Mouse (Mus musculus) neural tube, embryonic 11.5 days (tissue): Measurements from ENCODE around the gene Ppie. TPM values are rescaled to one million over a fixed set of nuclear protein-coding genes. Genes with fewer than 3 reads are reported as not detected.

ENCODE experiments used
- ATAC-seq: fragments of 200-750 bp; cut with Nextera tagmentation; 2 replicates; pipeline ENCODE4 v1.8.0; 2017; ENCODE audit warnings: moderate number of reproducible peaks, mild to moderate bottlenecking, moderate TSS enrichment, moderate library complexity; ENCODE audit not compliant: insufficient read depth, low FRiP score, low TSS enrichment
- DNase-seq: peaks from one replicate; pipeline ENCODE4 v3.0.0-alpha.2; 2015; ENCODE audit warnings: low spot score
- H3K27ac ChIP-seq: fragments of 300-500 bp; sonication (generic); 2 replicates; pipeline ENCODE4 v1.5.1; 2014; ENCODE audit warnings: low read depth, mild to moderate bottlenecking, low read length
- H3K27me3 ChIP-seq: fragments of 300-500 bp; sonication (generic); 2 replicates; pipeline ENCODE4 v1.6.1; 2014; ENCODE audit warnings: mild to moderate bottlenecking, low read length, mixed read lengths; ENCODE audit not compliant: control insufficient read depth, insufficient read depth
- H3K36me3 ChIP-seq: fragments of 300-500 bp; sonication (generic); 2 replicates; pipeline ENCODE4 v1.6.1; 2014; ENCODE audit warnings: mild to moderate bottlenecking, low read length, moderate library complexity, mixed read lengths; ENCODE audit not compliant: control insufficient read depth, insufficient read depth
- H3K4me1 ChIP-seq: fragments of 300-500 bp; sonication (generic); 2 replicates; pipeline ENCODE4 v1.6.1; 2014; ENCODE audit warnings: low read length, mixed read lengths; ENCODE audit not compliant: control insufficient read depth, insufficient read depth
- H3K4me2 ChIP-seq: fragments of 300-500 bp; sonication (generic); 2 replicates; pipeline ENCODE4 v1.6.1; 2014; ENCODE audit warnings: low read depth, mild to moderate bottlenecking, moderate library complexity
- H3K4me3 ChIP-seq: fragments of 300-500 bp; sonication (generic); 2 replicates; pipeline ENCODE4 v1.5.1; 2014; ENCODE audit warnings: low read depth, low read length
- H3K9ac ChIP-seq: fragments of 300-500 bp; sonication (generic); 2 replicates; pipeline ENCODE4 v1.6.1; 2014; ENCODE audit warnings: mild to moderate bottlenecking, low read length
- H3K9me3 ChIP-seq: fragments of 300-500 bp; sonication (generic); 2 replicates; pipeline ENCODE4 v1.6.1; 2016; ENCODE audit warnings: low read length; ENCODE audit not compliant: control insufficient read depth
- WGBS: fragments of 180-500 bp; shearing (Covaris S2); extraction: QIAGEN DNeasy Blood & Tissue Kit; methylation state at CpG from one replicate; pipeline ENCODE4 v1.1.7; 2014; 5-methylcytosine and 5-hydroxymethylcytosine counted together
- polyA plus RNA-seq: library from polyadenylated mRNA; unstranded; fragments of >200 nt; fragmentation: Nextera tagmentation; extraction: Ambion mirVana; gene quantifications from 2 replicates; pipeline ENCODE4 v1.2.1, GENCODE M21; 2014

The Ppie gene
- polyA plus RNA-seq, 1 experiment from 2014 or later, result 103 TPM

DNA sequence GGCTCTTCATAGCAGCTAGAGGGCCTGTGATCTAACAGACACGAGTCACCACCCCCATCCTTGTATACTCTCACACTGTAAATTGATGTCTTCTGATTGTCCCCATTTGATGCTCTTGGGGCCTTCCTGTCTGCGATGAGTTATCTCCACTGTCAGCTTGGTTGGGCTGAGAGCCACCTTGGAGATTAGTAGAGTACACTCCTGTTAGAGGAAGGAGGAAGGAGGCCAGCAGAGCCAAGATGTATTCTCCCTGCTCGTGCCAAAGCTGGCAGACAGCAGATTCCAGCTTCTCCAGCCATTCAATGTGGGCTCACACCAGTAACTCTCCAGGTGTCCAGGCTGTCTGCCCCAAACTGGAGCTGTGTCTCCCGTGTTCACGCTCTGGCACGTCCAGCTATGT is 20.8 kb upstream of the Ppie start:
- ATAC-seq, result no peak
- 81% methylated on average over 6 of the region's 6 CpGs for WGBS

DNA sequence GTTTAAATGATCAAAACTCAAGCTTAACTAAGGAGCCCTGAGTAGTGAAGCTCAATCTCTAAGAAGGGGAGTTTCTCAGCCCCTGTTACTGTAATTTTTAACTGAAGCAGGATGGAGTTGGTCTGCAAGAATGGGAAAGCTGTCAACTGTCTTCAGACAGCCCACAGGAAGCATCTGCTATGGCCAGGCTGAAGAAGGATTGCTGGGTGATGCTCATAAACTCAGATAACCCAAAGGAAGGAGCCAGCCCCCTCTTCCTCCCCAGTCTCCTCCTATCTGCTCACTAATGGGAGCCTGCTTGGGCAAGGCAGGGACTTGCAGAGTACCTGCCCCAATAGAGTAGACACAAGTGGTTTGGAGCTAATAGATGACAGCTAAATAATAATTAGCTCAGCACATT is 16.1 kb upstream of the Ppie start:
- ATAC-seq (no peak), DNase-seq (no peak)
- no peak overlapping the region for H3K9ac ChIP-seq
- H3K36me3 ChIP-seq, result no peaks in the 10 kb centered on the region
- no peak overlapping the region for H3K4me3 ChIP-seq
- no peaks in the 10 kb centered on the region for H3K9me3 ChIP-seq
- no peak overlapping the region for H3K27ac ChIP-seq
- H3K27me3 ChIP-seq, result no peaks in the 10 kb centered on the region
- H3K4me2 ChIP-seq, result no peak overlapping the region
- no peaks in the 10 kb centered on the region for H3K4me1 ChIP-seq

More for the DNA sequence above, 20.8 kb upstream of the Ppie start:
- no peak for DNase-seq
- Histone ChIP-seq H3K27me3 (no peaks in the 10 kb centered on the region), H3K4me3 (no peak overlapping the region), H3K4me1 (no peaks in the 10 kb centered on the region), H3K36me3 (no peaks in the 10 kb centered on the region), H3K9ac (no peak overlapping the region), H3K4me2 (no peak overlapping the region), H3K9me3 (no peaks in the 10 kb centered on the region), H3K27ac (no peak overlapping the region)

DNA sequence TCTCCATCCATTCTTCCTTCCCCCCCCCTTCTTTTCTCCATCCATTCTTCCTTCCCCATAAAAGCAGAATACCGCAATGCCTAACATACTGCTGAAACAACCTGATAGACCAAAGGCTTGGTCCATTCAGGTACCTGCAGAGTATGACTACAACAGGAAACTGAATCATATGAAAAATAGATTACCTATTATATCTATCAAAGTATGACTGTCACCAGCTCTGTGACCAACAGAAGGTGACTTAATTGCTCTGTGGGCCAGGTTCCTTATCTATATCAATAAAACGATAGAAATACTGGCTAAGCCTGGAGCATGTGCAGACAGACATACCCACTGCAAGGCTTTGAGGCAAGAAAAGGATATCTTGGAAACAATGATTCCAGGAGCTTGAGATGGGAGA is 15.7 kb upstream of the Ppie start:
- DNase-seq, result no peak
- Histone ChIP-seq H3K27me3 (no peaks in the 10 kb centered on the region), H3K36me3 (no peaks in the 10 kb centered on the region), H3K9ac (no peak overlapping the region), H3K27ac (no peak overlapping the region), H3K9me3 (no peaks in the 10 kb centered on the region), H3K4me2 (no peak overlapping the region), H3K4me1 (no peaks in the 10 kb centered on the region), H3K4me3 (no peak overlapping the region)
- no peak for ATAC-seq
- WGBS, result 65% methylated on average over 2 of the region's 2 CpGs

DNA sequence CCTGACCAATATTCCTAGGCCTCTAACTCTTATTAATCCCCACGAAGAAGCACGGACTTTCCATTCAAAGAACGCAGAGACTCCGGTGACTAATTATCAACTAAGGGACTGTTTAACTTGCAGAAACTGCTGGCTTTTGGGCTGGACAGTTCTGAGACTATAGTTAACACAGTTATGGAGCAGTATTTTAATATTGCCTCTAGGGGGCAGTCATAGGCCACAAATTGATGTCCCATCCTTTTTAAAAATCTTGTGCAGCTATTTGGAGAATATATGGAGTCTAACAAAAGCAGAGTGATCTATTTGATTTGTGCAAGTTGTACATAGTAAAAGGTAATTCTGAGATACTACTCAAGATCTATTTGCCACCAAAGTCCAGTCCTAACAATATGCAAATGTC is 15.3 kb upstream of the Ppie start:
- Histone ChIP-seq H3K27me3 (no peaks in the 10 kb centered on the region), H3K9ac (no peak overlapping the region), H3K27ac (no peak overlapping the region), H3K4me2 (no peak overlapping the region), H3K4me3 (no peak overlapping the region), H3K9me3 (no peaks in the 10 kb centered on the region), H3K4me1 (no peaks in the 10 kb centered on the region), H3K36me3 (no peaks in the 10 kb centered on the region)
- no peak for DNase-seq
- WGBS, result 34% methylated on average over 4 of the region's 4 CpGs
- no peak for ATAC-seq

DNA sequence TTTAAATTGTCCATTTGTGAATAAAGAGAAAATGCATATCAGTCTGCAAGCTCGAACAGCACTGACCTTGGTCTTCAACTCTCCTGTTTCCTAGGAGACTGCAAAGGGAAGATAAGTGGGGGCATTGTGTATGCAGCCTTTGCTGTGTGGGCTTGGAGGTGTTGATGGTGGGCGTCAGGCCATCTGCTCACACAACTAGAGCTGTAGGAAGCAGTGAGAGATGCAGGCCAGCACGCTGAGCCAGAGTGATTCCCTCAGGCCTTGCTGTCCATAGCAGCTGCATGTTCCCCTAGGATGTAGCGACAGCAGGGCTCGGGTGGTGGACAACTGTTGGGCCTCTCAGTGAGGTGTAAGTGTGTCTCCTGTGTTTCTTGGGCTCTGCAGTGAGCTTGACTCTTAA is 13.2 kb upstream of the Ppie start:
- no peaks in the 10 kb centered on the region for H3K36me3 ChIP-seq
- no peak overlapping the region for H3K9ac ChIP-seq
- H3K4me3 ChIP-seq, result no peak overlapping the region
- H3K9me3 ChIP-seq, result no peaks in the 10 kb centered on the region
- no peak overlapping the region for H3K4me2 ChIP-seq
- ATAC-seq, result no peak
- no peaks in the 10 kb centered on the region for H3K4me1 ChIP-seq
- 44% methylated on average over 5 of the region's 5 CpGs for WGBS
- H3K27ac ChIP-seq, result no peak overlapping the region
- no peak for DNase-seq
- H3K27me3 ChIP-seq, result no peaks in the 10 kb centered on the region

DNA sequence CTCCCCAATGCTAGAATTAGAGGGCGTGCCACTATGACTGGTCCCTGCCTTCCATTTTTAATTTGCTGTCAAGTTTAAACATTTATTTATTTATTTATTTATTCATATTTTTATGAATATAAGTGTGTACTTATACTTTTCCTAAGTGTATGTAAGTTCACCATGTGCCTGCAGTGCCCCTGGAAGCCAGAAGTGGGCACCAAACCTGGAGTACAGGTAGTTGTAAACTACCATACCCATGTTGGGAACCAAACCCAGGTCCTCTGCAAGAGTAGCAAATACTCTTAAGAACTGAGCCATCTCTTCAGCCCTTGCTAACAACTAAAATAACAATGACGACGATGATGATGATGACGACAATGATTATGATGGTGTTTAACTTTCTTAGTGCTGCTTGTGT is 12.3 kb upstream of the Ppie start:
- DNase-seq, result no peak

DNA sequence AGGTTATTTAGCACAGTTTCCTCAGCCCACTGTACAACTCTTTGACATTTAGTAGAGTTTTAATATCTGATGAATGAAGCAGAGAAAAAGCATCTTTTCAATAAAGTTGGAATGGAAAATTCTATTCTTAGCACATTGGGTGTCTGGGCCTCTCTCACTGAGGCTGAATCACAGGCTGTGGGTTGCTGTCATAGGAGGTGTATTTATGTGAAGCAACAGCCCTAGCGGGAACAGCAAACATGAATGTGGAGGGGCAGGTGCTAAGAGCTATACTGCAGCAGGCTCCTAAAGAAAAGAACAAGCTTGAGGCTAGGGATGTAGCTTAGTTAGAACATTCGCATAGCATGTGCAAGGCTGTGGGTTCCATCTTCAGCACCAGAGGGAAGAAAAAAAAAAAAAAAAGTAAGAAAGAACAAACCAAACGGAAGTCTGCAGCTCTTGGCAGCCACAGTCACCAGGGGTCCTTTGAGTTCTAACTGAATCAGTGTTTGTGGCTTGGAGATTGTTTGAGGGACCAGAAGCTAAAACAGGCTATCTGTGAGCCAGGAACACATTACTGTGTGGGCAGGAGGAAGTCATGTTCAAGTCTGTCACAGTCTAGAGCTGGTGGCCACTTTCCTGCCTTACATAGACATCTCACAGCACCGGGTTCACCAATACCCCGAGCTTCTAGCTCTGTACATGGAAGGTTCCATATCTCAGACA is 7.8 kb upstream of the Ppie start:
- Histone ChIP-seq H3K27me3 (no peaks in the 10 kb centered on the region), H3K36me3 (no peaks in the 10 kb centered on the region), H3K9ac (no peak overlapping the region), H3K27ac (no peak overlapping the region), H3K4me3 (no peak overlapping the region), H3K4me2 (no peak overlapping the region), H3K9me3 (no peaks in the 10 kb centered on the region), H3K4me1 (no peaks in the 10 kb centered on the region)
- no peak for ATAC-seq
- WGBS, result 75% methylated on average over 5 of the region's 5 CpGs
- DNase-seq, result no peak

More for the DNA sequence above, 12.3 kb upstream of the Ppie start:
- Histone ChIP-seq H3K9me3 (no peaks in the 10 kb centered on the region), H3K27ac (no peak overlapping the region), H3K27me3 (no peaks in the 10 kb centered on the region), H3K36me3 (no peaks in the 10 kb centered on the region), H3K4me2 (no peak overlapping the region), H3K9ac (no peak overlapping the region), H3K4me1 (no peaks in the 10 kb centered on the region), H3K4me3 (no peak overlapping the region)
- no peak for ATAC-seq
- WGBS, result 74% methylated on average over 4 of the region's 4 CpGs

DNA sequence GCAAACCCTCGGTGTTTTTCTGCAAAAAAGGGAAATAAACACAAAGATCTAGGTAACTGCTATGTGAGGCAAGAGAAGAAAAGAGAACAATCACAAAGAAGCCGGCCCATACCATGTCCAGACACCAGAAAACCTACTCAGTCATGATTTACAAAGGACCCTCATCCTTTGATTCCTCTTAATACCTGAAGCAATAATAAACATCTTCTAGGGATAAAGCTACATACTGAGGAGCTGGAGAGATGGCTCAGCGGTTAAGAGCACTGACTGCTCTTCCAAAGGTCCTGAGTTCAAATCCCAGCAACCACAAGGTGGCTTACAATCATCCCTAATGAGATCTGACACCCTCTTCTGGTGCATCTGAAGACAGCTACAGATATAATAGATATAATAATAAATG is 2.2 kb downstream of the Ppie start:
- Histone ChIP-seq H3K9me3 (no peaks in the 10 kb centered on the region), H3K4me2 (no peak overlapping the region), H3K27ac (no peak overlapping the region), H3K27me3 (no peaks in the 10 kb centered on the region), H3K36me3 (peaks cover 3% of the 10 kb centered on the region), H3K4me1 (peaks cover 10% of the 10 kb centered on the region; the same call in 1 of the 2 replicates), H3K9ac (no peak overlapping the region), H3K4me3 (no peak overlapping the region)
- WGBS, result 90% methylated on average over 3 of the region's 3 CpGs
- ATAC-seq, result no peak
- DNase-seq, result no peak

DNA sequence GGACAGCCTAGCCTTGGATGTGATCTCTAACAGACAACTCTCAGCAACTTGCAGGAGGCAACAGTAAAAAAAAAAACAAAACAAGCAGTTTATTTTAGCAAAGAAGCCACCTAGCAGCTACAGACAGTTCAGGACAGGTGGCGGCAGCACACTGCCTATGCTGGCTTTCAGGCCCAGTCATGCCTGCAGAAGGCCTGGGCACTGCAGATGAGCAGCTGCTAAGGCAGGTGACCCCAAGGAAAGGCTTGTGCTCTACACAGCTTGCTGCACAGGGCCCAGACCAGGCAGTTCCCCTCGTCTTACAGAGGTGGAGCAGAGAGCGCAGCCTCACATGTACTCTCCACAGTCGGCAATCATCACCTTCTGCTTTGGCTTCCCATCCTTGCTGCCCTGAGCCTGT is 12.7 kb downstream of the Ppie start:
- Histone ChIP-seq H3K9me3 (no peaks in the 10 kb centered on the region), H3K9ac (no peak overlapping the region), H3K4me1 (no peaks in the 10 kb centered on the region), H3K4me3 (no peak overlapping the region), H3K27me3 (no peaks in the 10 kb centered on the region), H3K4me2 (no peak overlapping the region), H3K27ac (no peak overlapping the region), H3K36me3 (peaks cover 16% of the 10 kb centered on the region)
- WGBS, result 95% methylated on average over 4 of the region's 4 CpGs
- DNase-seq (no peak), ATAC-seq (no peak)
